Mouse (Mus musculus) monocyte, adult 2 months (primary cell): Measurements from ENCODE around the gene Eif4g3.
"Not testable (repeated sequence)": the region's sequence is repeated elsewhere in the genome, so short reads cannot be mapped to it uniquely, and the experiment has no call there.

ENCODE experiments used
- DNase-seq, 2 experiments: peaks; one replicate each; pipeline ENCODE4 v3.0.0; 2022; ENCODE audit warnings: low spot score in 2 of 2, low read depth in 1 of 2

Eif4g3 gene

DNA sequence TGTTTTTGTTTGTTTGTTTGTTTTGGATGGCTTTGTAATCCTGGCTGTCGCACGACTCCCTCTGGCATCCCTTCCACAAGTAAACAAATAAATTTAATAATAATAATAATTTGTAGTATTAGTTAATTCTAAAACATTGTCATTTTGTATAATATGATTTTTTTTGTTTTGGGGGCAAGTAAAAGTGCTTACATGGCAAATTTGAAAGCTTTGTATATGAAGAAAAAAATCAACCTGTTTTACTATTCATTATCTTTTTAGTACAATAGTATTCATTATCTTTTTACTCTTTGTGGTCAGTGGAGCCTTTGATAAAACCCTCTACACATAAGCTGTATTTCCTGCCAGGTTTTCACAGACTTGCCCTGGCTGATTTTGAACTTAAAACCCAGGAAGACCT is 29.9 kb downstream of the Eif4g3 start:
- DNase-seq, result no peak

DNA sequence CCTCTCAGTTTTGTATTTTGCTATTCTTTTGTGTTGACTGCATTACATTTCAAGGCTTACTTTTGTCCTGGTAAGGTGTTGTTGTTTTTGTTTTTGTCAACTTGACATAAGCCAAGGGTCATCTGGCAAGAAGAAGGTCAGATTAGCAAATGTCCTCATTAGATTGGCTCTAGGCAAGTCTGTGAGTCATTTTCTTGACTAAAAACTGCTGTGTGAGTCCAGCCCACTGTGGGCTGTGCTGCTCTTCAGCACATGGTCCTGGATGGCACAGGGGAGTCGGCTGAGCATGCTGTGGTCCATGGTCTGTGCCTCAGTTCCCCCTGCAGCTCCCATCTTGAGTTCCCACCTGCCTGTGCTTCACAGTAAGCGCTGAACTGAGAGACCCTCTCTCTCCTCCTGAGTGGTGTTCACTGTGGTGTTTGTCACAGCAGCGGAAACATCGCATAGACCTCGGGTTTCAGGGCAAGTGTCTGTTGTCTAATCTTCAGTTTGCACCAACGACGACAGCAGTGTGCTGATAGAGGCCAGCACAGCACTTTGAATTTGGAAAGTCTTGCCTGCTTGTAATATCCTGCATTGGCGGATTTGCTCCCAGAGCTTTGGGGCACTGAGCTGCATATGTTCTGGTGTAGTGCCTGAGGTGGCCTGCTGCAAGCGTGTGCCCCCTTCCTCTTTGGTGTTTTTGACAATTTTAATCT is 30.7 kb downstream of the Eif4g3 start:
- no peak for DNase-seq

DNA sequence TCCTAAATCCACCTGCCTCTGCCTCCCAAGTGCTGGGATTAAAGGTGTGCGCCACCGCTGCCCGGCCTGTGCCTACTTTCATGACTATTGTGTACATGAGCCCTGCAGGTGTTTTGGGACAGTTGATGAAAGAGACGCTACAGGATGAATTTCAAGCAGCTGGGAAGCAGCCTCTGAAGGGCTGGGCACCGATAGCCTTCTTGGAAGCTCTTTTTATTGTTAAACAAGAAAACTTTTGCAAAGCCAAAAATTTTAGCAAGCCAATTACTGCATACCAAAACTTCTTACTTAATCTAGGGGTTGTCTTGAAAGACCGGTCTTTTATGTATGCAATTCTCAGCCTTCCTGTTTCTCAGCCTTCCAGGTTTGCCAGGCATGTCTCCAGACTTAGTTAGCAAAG is 36.3 kb downstream of the Eif4g3 start:
- no peak for DNase-seq

DNA sequence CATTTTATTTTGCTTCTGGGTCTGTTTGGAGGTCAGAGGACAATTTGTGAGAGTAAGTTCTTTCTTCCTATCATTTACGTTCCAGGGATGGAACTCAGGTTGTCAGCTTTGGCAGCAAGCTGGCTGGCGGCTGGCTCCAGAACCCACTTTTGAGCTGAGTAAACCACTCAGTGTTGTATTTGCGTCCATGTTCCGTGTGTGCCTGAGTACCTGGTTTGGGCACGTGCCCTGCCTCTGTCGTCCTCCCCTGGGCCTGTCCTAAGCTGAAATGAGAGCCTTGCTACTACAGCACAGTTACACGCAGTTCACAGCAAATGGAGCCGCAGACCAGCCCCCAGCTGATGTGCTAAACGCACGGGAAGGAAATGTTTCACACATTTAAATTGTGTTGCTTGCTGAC is 39.0 kb downstream of the Eif4g3 start:
- no peak for DNase-seq

DNA sequence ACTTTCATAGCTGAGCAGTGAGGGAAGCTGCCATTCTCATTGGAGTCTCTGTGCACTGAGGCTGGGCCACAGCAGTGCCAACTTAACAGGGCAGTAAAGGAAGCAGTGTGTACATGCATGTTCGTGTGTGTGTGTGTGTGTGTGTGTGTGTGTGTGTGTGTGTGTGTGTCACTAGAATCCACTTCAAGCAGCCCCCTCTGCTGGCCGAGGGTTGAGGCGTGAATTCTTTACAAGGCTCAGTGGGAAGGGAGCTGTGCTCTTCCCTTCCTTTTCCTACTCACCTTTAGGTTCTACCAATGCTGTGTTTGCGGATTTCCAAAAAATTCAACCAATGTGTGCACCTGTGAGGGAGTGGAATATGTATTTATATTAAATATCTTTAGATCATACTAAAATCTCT is 41.0 kb downstream of the Eif4g3 start:
- no peak for DNase-seq

DNA sequence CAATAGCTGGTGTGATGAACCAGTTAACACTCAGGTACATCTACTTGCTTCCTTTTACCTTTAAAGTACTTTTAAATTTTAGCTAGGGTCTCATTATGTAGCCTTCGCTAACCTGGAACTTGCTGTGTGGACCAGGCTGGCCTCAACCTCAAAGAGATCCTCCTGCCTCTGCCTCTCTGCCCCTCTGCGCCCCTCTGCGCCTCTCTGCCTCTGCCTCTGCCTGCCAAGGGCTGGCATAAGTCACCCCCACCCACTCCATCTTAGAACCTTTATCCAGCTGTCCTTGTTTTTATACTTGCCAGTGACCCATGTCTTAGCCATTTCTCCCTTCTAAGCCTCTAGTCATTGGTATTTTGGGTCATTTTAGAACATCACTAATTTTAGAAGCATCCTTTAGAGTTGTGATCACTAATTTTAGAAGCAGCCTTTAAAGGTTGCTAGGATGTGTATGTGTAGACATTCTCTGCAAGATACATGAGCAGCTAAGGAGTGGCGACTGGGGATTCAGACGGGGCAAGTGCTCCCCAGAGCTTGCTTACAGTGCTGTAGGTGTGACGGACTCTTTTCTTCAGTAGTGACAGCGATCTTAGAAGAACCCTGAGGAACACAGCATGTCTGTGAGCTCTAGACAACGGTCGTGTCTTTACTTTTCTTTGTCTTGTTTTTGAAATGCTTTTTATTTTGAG is 42.8 kb downstream of the Eif4g3 start:
- no peak for DNase-seq

DNA sequence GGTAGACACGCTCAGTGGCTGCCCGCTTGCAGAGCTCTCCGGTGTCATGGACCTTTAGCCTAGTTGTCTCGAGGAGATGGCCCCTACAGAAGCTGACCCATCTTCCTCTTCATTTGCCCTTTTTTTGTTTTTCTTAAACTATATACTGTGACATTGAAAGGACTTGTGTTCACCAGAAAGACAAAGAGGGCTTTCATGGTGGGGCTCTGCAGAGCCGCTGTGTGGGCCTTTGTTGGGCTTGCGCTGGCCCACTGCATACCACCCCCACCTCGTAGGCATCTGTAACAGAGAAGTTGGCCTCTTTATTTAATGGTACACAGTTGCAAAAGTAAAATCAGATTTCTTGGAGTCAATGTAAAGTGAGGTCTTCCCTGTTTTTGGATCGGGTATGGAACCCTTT is 44.3 kb downstream of the Eif4g3 start:
- DNase-seq, result no peak

DNA sequence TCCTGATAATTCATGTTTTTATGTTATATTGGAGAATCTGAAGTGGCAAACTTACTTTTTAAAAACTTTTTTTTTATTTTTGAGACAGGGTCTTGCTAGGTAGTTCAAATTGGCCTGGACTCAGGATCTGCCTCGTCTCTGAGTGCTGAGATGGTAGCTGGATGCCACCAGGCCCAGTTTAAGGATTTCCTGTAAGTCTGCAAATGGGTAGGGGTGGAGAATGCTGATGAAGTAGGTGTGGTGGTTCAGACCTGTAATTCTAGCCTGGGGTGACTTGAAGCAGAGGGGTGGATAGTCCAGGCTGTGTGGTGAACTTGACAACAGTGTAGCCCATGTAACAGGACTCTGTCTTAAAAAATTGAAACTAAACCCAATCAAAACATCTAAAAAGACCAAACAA is 45.1 kb downstream of the Eif4g3 start:
- no peak for DNase-seq

DNA sequence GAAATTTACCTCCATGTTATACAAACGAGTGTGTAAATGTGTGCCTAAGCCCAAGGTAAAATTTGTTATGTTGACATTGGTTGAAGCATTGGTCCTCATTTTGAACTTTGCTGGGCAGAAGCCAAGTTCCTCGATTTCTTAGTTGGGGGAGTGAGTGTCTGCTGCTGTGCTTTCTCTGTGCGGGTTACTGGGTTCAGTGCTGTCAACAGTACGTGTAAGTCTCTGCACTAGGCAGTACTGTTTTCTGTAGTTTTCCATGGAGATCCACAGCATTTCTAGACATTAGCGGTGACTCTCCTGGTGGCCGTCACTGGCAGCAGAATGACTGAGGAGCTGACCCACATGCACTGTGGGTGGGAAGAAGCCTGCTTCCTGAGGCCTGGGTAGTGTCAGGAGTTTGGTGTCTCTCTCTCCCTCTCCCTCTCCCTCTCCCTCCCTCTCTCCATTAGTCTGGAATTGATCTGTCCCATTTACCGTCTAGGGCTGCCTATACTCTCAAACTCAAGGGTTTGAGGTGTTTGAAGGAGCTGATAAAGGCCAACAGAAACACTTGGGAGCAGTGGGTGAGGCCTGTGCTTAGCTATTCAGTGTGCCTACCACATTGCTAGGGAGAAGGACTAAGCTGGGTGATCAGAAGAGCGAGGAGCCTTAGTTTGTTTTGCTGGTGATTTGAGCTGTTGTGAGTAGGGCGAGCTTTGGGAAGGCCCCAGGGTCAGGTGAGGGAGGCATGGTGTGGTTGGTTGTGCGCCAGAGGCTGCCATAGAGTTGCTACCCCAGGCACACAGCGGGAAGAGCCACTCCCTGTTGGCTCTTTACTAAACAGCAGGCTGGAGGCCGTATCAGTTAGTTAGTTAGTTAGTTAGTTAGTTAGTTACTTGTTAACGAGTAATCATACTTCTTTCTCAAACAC is 45.8 kb downstream of the Eif4g3 start:
- no peak for DNase-seq

DNA sequence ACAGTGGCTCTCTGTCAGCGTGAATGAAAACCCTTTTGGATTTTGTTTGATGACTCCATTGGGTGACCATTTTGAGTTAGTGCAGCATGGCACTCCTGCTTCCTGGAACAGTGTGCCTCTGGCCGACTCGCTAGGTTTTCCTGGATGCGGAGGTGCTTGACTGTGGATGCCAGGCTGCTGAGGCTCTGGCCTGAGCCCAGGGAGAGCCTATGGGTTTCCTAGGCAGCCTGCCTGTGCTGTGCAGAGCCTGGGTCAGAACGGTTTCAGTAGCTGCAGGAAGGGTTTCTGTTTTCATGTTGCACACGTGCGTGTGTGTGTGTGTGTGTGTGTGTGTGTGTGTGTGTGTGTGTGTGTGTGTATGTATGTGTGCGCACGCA is 46.4 kb downstream of the Eif4g3 start:
- DNase-seq, result no peak

DNA sequence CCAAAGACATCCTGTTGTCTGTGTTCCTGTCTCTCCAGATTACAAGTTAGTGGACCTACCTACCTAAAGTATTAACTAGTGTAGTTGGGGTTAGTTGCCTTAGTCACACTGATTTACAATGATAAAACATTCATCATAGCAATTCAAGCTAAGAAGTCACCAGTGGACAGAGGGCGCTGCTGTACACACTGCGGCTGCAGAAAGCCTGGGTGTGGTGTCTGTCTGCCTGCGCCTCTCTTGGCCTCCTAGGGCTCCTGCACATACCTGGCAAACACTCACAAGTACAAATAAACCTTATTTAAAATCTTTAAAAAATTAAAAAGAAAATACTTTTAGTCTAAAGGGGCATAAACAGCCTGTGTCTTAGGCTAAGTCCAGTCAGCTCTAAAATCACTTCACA is 47.8 kb downstream of the Eif4g3 start:
- no peak for DNase-seq

DNA sequence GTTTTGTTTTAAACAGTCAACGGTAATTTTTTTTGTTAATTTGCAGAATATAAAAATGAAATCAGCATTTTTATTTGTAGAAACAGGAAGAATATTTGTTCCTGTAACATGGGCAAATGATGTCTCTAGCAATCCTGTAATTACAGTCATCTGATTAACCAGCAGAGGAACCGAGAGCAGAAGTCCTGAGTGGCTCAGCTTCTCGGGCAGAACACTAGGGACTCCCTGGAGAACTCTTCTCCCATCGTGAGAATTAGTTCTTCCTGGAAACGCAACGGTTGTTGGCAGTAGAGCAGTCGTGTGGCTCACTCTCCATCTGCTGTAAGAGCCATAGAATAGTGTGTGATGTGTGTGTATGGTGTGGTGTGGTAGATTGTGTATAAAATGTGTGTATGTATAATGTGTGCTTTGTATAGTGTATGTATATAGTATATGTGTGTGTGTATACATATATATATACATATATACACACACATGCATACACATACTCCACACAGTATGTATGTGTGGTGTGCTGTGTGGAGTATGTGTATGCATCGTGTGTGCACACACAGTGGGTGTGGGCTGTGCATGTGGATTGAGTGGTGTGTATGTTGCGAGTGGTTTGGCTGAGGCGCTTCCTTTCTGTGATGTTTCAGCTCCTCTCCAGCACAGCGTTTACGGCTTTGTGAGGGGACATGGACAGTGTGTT is 48.9 kb downstream of the Eif4g3 start:
- no peak for DNase-seq

DNA sequence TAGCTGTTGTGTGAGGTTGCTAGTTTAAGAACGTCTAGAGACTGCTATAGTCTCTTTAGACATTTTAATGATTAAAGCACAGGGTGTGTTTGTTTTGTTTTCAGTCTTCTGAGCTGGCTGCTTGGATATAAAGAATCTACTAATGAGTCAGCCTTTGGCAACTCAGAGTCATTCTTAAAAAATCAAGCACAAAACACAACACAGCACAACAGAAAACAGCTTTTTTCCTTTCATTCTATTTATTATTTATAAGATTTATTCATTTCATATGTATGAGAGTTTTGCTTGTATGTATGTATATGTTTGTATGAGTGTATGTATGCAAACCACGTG is 49.4 kb downstream of the Eif4g3 start:
- DNase-seq, result no peak

DNA sequence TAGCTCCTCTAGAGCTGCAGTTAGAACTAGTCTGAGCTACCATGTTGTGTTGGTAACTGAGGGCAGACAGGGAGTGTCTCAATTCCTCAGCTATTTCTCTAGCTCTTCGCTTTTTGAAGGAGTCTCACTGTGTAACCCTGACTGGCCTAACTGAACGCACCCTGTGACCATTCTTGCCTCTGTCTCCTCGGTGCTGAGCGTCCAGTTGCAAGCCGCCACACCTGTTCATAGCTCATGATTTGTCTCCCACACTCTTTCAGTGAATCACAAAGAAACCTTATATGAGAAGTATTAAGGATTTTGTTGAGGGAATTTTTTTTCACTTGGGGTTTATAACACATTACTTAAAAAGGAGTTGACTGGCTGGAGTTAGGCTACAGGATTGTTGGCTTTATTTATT is 49.8 kb downstream of the Eif4g3 start:
- no peak for DNase-seq

DNA sequence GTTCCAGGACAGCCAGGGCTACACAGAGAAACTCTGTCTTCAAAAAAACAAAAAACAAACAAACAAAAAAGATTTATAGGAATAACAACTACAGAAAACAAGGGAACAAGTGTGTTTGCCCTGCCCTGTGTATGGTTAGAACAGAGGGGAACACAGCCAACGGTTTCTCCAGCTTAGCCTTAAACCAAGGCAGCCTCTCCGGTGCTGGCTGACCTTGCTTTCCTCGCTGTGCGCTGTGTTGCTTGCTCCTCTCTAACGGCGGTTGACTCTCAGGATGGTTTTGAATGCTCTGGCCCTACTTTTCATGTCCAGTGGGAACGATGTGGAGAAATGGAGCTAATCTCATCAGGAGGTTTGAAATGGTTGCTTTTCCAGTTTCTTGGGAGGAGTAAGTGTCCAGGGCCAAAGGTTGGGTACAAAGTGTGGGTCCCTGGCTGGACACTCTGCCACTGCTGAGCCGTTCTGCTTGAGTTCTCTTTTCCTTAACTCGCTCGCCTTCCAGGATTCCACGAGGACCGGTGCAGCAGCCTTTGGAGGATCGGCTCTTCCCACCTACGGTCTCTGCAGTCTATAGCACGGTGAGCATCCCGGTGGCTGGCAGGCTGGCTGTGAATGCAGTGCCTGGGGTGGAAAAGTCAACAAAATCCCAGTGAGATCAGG is 52.1 kb downstream of the Eif4g3 start:
- no peak for DNase-seq

DNA sequence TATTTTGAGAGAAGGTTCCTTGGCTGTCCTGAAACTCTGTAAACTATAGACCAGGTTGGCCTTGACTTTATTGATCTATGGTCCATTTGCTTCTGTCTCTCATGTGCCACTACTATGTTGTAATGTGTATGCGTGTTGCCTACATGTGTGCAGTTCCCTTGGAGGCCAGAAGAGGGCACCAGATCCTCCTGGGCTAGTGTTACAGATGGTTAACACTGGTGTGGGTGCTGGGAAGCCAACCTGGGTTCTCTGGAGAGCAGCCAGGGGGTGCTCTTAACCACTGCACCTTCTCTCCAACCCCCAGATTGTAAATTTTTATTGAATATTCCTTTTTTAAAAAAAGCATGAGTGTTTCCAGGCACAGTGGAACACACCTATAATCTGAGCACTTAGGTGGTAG is 53.0 kb downstream of the Eif4g3 start:
- DNase-seq, result no peak

DNA sequence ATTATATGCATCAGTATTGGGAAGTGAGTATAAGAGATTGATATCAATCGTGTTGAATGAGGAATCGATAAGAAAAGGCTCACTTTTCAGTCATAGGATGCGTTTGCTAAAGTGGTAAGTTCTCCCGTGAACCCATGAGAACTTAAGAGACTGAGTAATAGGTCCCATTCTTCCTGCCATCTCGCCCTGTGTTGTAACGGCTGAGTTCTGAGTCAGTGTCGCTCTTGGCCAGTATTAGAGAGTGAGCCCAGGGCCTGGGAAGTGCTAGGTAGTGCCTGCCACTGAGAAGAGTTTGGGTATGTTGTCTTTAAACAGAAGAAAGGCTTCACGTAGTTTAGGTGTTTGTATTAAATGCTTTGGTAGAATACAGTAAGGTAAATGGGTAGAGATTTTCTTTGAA is 53.5 kb downstream of the Eif4g3 start:
- DNase-seq, result no peak

DNA sequence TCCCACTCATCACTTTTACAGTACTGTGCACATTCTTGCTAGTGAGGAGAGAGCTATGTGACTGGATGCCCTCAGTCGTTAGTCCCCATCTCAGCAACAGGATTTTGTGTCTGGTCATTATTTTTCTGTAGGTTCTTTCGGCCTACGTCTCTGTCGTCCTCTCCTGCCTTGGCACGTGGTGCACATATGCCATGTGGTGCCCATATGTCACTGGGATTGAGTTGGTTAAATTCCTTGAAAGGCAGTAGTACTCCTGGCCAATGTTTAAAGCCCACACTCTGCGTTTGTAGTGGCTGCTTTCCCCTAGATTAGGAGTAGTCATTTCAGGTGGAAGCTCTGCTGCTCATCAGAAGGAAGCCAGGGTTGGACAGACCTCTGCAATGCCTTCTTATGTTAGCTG is 56.7 kb downstream of the Eif4g3 start:
- DNase-seq, result no peak

DNA sequence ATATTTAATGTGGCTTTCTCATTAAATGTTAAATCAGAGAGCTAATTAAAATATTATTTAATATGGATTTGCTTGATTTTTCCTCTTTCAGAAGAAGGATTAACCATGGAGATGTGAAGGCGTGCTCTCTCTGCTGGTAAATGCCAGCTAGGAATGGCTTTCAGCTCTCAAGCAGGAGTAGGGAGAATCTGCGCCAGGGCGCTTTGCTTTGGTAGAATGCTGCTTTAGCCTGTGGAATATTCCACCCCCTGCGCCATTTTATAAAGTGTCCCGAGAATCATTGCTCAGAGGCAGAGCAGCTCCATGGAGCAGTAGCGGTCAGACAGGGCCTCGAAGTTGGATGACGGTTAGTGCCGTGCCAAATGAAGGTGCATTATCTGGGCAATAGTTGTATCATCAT is 58.7 kb downstream of the Eif4g3 start:
- no peak for DNase-seq

DNA sequence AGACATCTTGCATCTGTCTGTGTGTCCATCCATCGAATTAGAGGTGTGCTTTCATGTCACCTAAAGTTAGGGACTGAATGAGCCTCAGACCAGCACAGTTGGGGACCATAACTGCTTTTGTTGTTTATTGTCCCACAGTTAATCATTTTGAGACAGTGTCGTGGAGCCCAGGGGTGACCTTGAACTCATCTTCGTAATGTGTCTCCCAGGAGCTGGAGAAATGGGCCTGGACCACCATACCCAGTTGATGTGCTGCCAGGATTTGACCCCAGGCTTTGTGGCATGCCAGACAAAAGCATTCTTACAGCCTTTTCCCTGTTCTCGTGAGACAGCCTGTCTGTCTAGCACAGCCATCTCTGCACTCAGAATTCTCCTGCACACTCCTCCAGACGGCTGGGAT is 63.8 kb downstream of the Eif4g3 start:
- no peak for DNase-seq

DNA sequence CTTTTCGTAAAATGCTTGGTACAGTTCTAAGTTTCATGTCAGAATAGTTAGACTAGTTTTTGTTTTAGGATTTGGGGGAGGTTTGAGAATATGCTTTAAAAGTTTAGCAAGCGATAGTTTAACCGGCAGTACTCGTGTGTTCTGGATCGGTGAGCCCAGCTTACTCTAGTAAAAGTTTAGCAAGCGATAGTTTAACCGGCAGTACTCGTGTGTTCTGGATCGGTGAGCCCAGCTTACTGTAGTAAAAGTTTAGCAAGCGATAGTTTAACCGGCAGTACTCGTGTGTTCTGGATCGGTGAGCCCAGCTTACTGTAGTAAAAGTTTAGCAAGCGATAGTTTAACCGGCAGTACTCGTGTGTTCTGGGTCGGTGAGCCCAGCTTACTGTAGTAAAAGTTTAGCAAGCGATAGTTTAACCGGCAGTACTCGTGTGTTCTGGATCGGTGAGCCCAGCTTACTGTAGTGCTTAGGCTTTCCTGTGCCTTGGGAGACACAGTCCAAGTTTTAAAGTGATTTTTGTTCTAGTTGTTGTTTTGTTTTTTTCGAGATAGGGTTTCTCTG is 64.5 kb downstream of the Eif4g3 start:
- DNase-seq, result not testable (repeated sequence)
